Mouse (Mus musculus) midbrain, embryonic 12.5 days (tissue): ENCODE measurements around the gene Atf6b. TPM values are rescaled to one million over a fixed set of nuclear protein-coding genes. Genes with fewer than 3 reads are reported as not detected.

Experiments used
- ATAC-seq: fragments of 200-750 bp; cut with Nextera tagmentation; 2 replicates; pipeline ENCODE4 v1.8.0; 2017; ENCODE audit warnings: low read depth, moderate TSS enrichment, moderate library complexity; ENCODE audit not compliant: low FRiP score
- H3K27ac ChIP-seq: fragments of 300-500 bp; sonication (generic); replicated peaks from 2 replicates; pipeline ENCODE4 v1.5.1; 2016; ENCODE audit warnings: mild to moderate bottlenecking
- H3K27me3 ChIP-seq: fragments of 300-500 bp; sonication (generic); 2 replicates; pipeline ENCODE4 v1.6.1; 2016; ENCODE audit warnings: mild to moderate bottlenecking
- H3K36me3 ChIP-seq: fragments of 300-500 bp; sonication (generic); 2 replicates; pipeline ENCODE4 v1.6.1; 2016
- H3K4me1 ChIP-seq: fragments of 300-500 bp; sonication (generic); 2 replicates; pipeline ENCODE4 v1.6.1; 2016
- H3K4me2 ChIP-seq: fragments of 300-500 bp; sonication (generic); replicated peaks from 2 replicates; pipeline ENCODE4 v1.6.1; 2016; ENCODE audit warnings: mild to moderate bottlenecking, moderate library complexity
- H3K4me3 ChIP-seq: fragments of 300-500 bp; sonication (generic); 2 replicates; pipeline ENCODE4 v1.5.1; 2016; ENCODE audit warnings: mild to moderate bottlenecking
- H3K9ac ChIP-seq: fragments of 300-500 bp; sonication (generic); replicated peaks from 2 replicates; pipeline ENCODE4 v1.6.1; 2016; ENCODE audit warnings: mild to moderate bottlenecking, moderate library complexity
- H3K9me3 ChIP-seq: fragments of 300-500 bp; sonication (generic); 2 replicates; pipeline ENCODE4 v1.6.1; 2016; ENCODE audit warnings: mild to moderate bottlenecking
- WGBS: fragments of 180-500 bp; shearing (Covaris S2); methylation state at CpG from one replicate; pipeline ENCODE4 v1.1.7; 2016; 5-methylcytosine and 5-hydroxymethylcytosine counted together
- polyA plus RNA-seq: library from polyadenylated mRNA; unstranded; fragments of >200 nt; fragmentation: Nextera tagmentation; extraction: Ambion mirVana; gene quantifications from 2 replicates; pipeline ENCODE4 v1.2.1, GENCODE M21; 2016

Gene Atf6b
- polyA plus RNA-seq, 1 experiment from 2014 or later = 121 TPM

DNA sequence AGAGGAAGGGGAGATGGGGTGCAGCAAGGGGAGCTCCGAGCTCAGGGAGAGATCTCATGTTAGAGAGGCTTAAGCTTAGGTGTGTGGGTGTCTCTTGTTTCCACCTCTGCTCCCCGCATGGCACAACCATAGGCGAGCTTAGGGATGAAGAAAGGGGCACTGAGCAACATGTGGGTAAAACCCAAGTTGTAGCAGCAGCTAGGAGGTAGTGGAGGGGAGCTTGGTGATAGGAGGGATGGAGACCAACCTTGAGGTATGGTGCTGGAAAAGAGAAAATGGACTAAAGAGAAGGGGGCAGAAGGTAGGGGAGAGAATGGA lies 12.9 kb downstream of the Atf6b start:
- no peak for ATAC-seq
- Histone ChIP-seq H3K4me3 (no peak overlapping the region), H3K9me3 (no peaks in the 10 kb centered on the region), H3K27ac (no peak overlapping the region), H3K27me3 (peaks cover 46% of the 10 kb centered on the region), H3K4me1 (peaks cover 6% of the 10 kb centered on the region), H3K36me3 (peaks cover 4% of the 10 kb centered on the region), H3K4me2 (no peak overlapping the region), H3K9ac (no peak overlapping the region)
- WGBS = 67% methylated on average over 3 of the region's 3 CpGs

DNA sequence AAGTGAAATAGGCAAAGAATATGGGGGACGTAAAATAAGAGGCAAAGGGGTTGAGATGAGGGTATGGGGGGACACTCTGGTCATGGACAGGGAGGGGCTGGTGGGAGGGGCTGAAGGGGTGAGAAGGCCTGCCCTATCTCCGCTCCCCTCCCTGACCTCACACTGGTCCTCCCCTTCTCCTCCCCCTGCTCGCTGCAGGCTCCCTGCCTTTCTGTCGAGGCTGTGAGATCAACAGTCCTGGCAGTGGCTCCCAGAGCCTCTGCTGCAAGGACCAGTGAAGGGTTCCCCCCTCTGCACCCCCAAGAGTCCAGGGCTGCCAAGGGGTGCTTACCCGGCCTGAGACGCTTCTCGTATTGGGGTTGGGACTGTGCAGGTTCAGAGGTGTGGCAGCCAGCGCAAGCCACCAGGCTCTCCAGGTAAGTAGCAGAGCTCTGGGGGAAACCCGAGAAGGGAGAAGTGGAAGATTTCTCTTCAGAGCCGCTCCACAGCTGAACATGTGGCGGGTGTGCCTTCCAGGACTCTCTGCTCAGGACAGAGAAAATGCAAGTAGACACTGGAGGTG lies 13.4 kb downstream of the Atf6b start:
- H3K27me3 ChIP-seq = peaks cover 50% of the 10 kb centered on the region
- no peaks in the 10 kb centered on the region for H3K36me3 ChIP-seq
- WGBS = 39% methylated on average over 10 of the region's 11 CpGs
- no peak for ATAC-seq
- H3K4me3 ChIP-seq = no peak overlapping the region
- H3K4me2 ChIP-seq = no peak overlapping the region
- no peaks in the 10 kb centered on the region for H3K9me3 ChIP-seq
- no peak overlapping the region for H3K27ac ChIP-seq
- H3K9ac ChIP-seq = no peak overlapping the region
- H3K4me1 ChIP-seq = peaks cover 6% of the 10 kb centered on the region

DNA sequence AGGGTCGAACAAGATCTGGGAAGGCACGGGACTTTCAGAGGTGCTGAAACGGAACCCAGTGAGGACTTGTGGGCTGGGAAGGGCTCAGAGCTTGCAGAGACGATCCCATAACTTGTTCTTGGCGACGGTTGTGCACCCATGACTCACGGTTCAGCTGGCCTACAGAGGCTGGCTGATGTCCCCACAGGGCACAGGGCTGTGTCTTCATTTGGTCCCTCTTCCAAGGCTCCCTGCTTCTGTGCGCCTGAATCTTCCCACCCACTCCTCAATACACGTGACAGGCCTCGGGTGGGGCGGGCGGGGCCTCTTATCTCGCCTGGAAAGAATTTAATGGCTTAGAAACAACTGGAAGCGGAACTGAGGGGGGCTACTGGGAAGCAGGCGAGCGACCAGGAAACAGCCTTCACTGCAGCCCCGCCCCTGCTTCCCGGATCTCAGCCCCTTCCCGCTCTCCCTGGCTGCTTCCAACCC lies 14.2 kb downstream of the Atf6b start:
- no peaks in the 10 kb centered on the region for H3K9me3 ChIP-seq
- peak overlapping the region; percentile 28 for H3K4me2 ChIP-seq
- H3K9ac ChIP-seq = no peak overlapping the region
- 12% methylated on average over 19 of the region's 19 CpGs for WGBS
- no peak overlapping the region for H3K4me3 ChIP-seq
- no peak overlapping the region for H3K27ac ChIP-seq
- no peak for ATAC-seq
- peaks cover 53% of the 10 kb centered on the region for H3K27me3 ChIP-seq
- H3K4me1 ChIP-seq = peaks cover 6% of the 10 kb centered on the region
- H3K36me3 ChIP-seq = no peaks in the 10 kb centered on the region

DNA sequence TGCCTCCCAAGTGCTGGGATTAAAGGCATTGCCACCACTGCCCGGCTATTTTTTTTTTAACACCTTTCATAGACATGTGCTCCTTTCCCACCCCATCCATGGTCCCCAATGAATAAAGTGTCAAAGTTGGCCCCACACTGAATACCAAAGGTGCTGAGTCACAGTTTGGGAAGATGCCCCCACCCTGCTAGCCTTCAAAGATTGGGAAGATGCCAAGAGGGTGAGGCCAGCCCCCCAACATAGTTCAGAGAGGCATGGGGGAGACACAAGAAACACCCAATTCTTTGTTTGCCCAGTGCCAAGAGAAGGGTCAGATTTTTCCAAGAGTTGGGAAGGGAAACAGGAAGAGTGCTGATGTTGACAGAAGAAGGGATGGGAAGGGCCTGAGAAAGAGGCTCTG lies 15.5 kb downstream of the Atf6b start:
- Histone ChIP-seq H3K9ac (no peak overlapping the region), H3K4me2 (no peak overlapping the region), H3K9me3 (no peaks in the 10 kb centered on the region), H3K36me3 (no peaks in the 10 kb centered on the region), H3K4me3 (no peak overlapping the region), H3K27ac (no peak overlapping the region), H3K27me3 (peaks cover 53% of the 10 kb centered on the region), H3K4me1 (peaks cover 6% of the 10 kb centered on the region)
- no peak for ATAC-seq
- 82% methylated on average over 1 of the region's 1 CpGs for WGBS

DNA sequence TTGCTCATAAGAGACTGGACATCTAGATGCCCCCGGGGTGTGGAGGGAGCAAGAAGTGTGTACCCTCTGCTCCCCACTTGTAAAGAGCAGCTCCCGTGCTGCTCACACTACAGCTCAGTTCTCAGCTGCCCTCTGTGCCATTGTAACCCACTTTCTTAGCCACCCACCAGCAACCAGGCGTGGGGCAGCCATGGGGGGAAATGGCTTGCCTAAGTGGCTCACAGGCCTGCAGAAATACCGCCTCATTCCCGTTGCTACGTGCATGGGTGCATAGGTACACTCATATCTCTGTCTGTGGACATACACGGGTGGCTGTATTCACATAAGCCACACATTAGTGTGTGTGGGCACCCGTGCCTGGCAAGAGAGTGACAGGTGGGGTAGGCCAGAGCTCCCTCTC lies 16.0 kb downstream of the Atf6b start:
- Histone ChIP-seq H3K27me3 (peaks cover 53% of the 10 kb centered on the region), H3K4me2 (no peak overlapping the region), H3K4me3 (no peak overlapping the region), H3K9ac (no peak overlapping the region), H3K27ac (no peak overlapping the region), H3K36me3 (no peaks in the 10 kb centered on the region), H3K4me1 (peaks cover 6% of the 10 kb centered on the region), H3K9me3 (no peaks in the 10 kb centered on the region)
- no peak for ATAC-seq
- WGBS = 76% methylated on average over 8 of the region's 8 CpGs

DNA sequence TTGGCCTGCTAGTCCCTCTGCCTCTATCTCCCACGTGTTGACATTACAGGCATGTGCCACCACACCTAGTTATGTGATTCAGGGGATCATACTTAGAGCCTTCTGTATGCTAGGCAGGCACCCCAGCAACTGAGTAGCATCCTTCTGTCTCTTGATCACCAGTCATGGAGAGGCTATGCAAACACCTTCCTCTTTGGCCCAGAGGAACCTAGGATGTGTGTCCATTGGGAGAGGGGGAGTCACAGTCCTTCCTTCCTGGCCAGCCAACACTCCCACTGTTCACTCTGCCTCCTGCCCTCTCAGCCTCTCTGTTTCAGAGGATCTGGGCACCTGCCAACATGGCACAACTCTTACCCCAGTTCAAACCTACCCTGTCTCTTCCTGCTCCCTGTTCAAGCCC lies 16.6 kb downstream of the Atf6b start:
- Histone ChIP-seq H3K36me3 (no peaks in the 10 kb centered on the region), H3K4me2 (no peak overlapping the region), H3K9me3 (no peaks in the 10 kb centered on the region), H3K4me1 (peaks cover 6% of the 10 kb centered on the region), H3K4me3 (no peak overlapping the region), H3K27ac (no peak overlapping the region), H3K27me3 (peaks cover 53% of the 10 kb centered on the region), H3K9ac (no peak overlapping the region)
- ATAC-seq = no peak
- WGBS = 42% methylated on average over 1 of the region's 1 CpGs

DNA sequence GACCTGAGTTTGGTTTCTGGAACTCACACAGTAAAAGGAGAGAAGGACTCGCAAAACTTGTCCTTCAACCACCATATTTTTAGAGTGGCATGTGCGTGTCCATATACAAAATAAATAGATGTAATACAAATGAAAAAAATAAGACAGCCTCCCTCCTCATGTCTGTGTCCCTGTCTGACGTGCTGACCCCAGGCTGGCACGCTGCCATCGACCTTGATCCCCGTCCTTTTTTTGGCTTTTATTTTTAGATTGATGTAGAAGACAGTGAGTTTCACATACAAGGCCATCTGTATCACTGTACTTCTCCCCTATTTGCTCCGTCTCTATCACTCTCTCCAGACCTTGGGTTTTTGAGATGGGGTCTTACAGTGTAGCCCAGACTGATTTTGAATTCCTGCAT lies 17.5 kb downstream of the Atf6b start:
- no peak overlapping the region for H3K27ac ChIP-seq
- H3K9me3 ChIP-seq = no peaks in the 10 kb centered on the region
- H3K9ac ChIP-seq = no peak overlapping the region
- WGBS = 84% methylated on average over 7 of the region's 7 CpGs
- no peak overlapping the region for H3K4me2 ChIP-seq
- no peak overlapping the region for H3K4me3 ChIP-seq
- peaks cover 54% of the 10 kb centered on the region for H3K27me3 ChIP-seq
- no peaks in the 10 kb centered on the region for H3K36me3 ChIP-seq
- H3K4me1 ChIP-seq = peaks cover 6% of the 10 kb centered on the region
- no peak for ATAC-seq

DNA sequence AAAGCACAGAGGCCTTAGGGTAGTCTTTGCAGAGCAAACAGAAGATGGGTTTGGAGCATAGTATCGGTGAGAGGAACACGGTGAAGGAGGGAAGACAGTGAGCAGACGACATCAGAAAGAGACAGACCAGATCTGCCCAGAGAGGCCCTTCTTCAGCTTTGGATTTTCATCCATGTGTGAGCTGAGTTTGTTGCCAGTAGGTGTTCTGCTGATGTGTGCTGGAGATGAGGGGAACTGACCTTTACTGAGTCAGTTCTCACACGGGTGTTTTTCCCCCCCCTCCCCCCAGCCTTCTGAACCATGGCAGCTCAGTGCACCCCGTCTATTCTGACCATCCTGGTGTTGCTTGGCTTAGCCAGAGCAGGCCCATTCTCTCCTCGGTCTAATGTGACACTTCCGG lies 23.3 kb downstream of the Atf6b start, which contains the start of gene Tnxb:
Gene Tnxb, plus strand, starts transcription at position 301 of the 400 bp plus-strand sequence.
- Histone ChIP-seq H3K27me3 (peaks cover 63% of the 10 kb centered on the region), H3K36me3 (no peaks in the 10 kb centered on the region), H3K9ac (peak within 1 kb of the TSS; percentile 8; the same call in 1 of the 2 replicates), H3K27ac (no peak within 1 kb of the TSS), H3K4me3 (peak within 1 kb of the TSS; percentile 37), H3K4me1 (peaks cover 14% of the 10 kb centered on the region), H3K9me3 (no peaks in the 10 kb centered on the region), H3K4me2 (peak within 1 kb of the TSS; percentile 56)
- 67% methylated on average over 7 of the region's 7 CpGs for WGBS
- ATAC-seq = no peak

DNA sequence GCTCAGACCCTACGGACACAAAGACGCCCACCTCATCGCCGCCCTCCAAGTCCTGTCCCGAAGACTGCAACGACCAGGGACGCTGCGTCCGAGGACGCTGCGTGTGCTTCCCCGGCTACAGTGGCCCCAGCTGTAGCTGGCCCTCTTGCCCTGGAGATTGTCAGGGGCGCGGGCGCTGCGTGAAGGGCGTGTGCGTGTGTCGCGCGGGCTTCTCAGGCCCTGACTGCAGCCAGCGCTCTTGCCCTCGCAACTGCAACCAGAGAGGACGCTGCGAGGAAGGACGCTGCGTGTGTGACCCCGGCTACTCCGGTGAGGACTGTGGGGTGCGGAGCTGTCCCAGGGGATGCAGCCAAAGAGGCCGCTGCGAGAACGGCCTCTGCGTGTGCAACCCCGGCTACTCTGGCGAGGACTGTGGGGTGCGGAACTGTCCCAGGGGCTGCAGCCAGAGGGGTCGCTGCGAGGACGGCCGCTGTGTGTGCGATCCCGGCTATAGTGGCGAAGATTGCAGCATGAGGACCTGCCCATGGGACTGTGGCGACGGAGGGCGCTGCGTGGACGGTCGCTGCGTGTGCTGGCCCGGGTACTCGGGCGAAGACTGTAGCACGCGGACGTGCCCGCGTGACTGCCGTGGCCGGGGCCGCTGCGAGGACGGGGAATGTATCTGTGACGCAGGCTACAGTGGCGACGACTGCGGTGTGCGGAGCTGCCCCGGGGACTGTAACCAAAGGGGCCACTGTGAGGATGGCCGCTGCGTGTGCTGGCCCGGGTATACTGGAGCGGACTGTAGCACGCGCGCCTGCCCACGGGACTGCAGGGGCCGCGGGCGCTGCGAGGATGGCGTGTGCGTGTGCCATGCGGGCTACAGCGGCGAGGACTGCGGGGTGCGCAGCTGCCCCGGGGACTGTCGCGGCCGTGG lies 24.5 kb downstream of the Atf6b start:
- ATAC-seq = 0 out of 2 replicates have a peak, but pooled peaks have one; percentile 19
- H3K36me3 ChIP-seq = no peaks in the 10 kb centered on the region
- H3K9ac ChIP-seq = peak overlapping the region; percentile 8
- H3K9me3 ChIP-seq = no peaks in the 10 kb centered on the region
- H3K27me3 ChIP-seq = peaks cover 68% of the 10 kb centered on the region
- 9% methylated on average over 93 of the region's 93 CpGs for whole genome bisulfite sequencing
- H3K4me1 ChIP-seq = peaks cover 14% of the 10 kb centered on the region
- peak overlapping the region; percentile 56 for H3K4me2 ChIP-seq
- H3K27ac ChIP-seq = no peak overlapping the region
- peak overlapping the region; percentile 37 for H3K4me3 ChIP-seq

DNA sequence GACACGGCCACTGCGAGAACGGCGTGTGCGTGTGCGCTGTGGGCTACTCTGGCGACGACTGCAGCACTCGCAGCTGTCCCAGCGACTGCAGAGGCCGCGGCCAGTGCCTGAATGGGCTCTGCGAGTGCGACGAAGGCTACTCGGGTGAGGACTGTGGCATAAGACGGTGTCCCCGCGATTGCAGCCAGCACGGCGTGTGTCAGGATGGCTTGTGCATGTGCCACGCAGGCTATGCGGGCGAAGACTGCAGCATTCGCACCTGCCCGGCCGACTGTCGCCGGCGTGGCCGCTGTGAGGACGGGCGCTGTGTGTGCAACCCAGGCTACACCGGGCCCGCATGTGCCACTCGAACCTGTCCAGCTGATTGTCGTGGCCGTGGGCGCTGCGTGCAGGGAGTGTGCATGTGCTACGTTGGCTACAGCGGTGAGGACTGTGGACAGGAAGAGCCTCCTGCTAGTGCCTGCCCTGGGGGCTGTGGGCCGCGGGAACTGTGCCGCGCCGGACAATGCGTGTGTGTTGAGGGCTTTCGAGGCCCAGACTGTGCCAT lies 25.4 kb downstream of the Atf6b start:
- WGBS = 41% methylated on average over 49 of the region's 49 CpGs
- no peaks in the 10 kb centered on the region for H3K36me3 ChIP-seq
- H3K27me3 ChIP-seq = peaks cover 68% of the 10 kb centered on the region
- peaks cover 14% of the 10 kb centered on the region for H3K4me1 ChIP-seq
- no peaks in the 10 kb centered on the region for H3K9me3 ChIP-seq
- H3K9ac ChIP-seq = peak overlapping the region; percentile 8; the same call in 1 of the 2 replicates
- H3K4me3 ChIP-seq = peak overlapping the region; percentile 37
- no peak for ATAC-seq
- H3K4me2 ChIP-seq = peak overlapping the region; percentile 56
- H3K27ac ChIP-seq = no peak overlapping the region

DNA sequence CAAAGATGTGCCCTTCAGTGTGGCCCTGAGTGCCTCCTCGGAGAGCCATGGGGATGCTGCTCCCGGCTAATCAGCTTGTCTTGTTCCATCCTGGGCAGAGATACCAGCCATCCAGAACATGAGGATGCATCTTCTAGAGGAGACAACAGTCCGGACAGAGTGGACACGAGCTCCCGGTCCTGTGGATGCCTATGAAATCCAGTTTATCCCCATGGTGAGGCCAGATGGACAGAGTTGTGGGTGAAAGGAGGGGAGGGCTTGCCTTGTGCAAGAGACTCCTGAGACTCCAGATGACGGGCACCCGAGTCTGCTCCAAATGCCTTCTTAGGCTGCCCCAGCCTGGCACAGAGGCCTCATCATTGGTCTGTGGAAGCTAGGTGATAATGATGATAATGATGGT lies 26.2 kb downstream of the Atf6b start:
- WGBS = 86% methylated on average over 7 of the region's 7 CpGs
- H3K36me3 ChIP-seq = no peaks in the 10 kb centered on the region

DNA sequence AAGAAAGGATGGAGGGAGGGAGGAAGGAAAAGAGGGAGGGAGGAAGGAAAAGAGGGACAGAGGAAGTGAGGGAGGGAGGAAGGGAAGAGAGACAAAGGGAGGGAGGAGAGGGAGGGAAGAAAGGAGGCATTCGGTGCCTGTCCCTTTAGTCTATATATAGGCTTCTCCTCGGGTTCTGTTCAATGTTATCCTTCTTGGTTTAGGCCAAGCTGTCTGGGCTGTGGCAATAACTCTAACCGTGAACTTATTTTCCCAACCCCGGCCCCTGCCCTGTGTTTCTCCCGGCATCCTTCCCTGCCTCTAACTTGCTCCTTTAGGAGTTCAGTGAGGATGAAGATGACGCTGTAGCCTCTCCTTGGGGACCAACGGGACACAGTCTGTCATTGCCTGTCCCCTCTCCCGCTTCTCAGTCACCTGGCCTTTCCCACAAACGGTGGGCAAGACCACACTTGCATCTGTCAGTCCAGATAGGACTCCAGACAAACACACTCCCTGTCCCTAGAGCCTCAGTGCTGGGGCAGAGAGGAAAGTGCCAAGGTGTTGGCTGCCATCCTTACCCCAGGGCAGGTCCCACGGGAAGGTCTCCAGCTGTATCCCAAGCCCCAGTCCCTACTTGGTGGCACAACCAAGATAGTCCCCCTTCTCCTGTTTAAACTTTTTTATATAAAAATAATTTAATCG lies 27.7 kb downstream of the Atf6b start:
- Histone ChIP-seq H3K27ac (no peak overlapping the region), H3K4me3 (no peak overlapping the region), H3K27me3 (peaks cover 79% of the 10 kb centered on the region), H3K4me2 (no peak overlapping the region), H3K9ac (no peak overlapping the region), H3K36me3 (no peaks in the 10 kb centered on the region), H3K9me3 (no peaks in the 10 kb centered on the region), H3K4me1 (peaks cover 14% of the 10 kb centered on the region)
- ATAC-seq = no peak
- WGBS = 67% methylated on average over 11 of the region's 11 CpGs

More for the DNA sequence above, 26.2 kb downstream of the Atf6b start:
- no peak overlapping the region for H3K27ac ChIP-seq
- ATAC-seq = no peak
- H3K9me3 ChIP-seq = no peaks in the 10 kb centered on the region
- peaks cover 73% of the 10 kb centered on the region for H3K27me3 ChIP-seq
- H3K9ac ChIP-seq = no peak overlapping the region
- H3K4me2 ChIP-seq = no peak overlapping the region
- H3K4me1 ChIP-seq = peaks cover 14% of the 10 kb centered on the region
- no peak overlapping the region for H3K4me3 ChIP-seq
